In the genomic region with DNA sequence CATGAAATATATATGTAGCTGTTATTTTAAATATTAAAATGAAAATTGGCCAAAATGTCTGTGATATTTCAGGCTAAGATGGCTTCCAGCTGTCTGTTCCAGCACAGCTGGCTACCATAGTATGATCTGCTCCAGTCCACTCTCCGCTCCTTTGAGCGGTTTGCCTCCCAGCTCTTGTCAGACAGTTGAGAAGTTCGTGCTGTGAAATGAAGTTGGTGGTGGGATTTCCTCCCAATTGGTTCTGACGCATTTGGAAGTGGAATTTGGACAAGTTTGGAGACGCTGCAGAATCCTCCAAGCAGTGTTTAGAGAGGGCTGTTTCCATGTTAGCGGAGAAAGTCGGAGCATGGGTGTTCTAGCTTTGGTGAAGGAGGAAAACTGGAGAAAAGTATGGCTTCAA, we compare ENCODE assay signal across 14 mouse cellular contexts.
DNase-seq lines count a peak whose midpoint lies in the region; ATAC-seq and TF ChIP-seq lines count a peak whose summit lies in the region.
"Had no signal": no experiment of that assay in that cellular context is flagged by ENCODE, and none has a peak within 500 bp of the region (broad histone marks: within the 10 kb centered on the region; RNA-seq: fewer than 3 reads in every experiment).

No protein-coding gene starts in this region.

- no peaks in the 10 kb centered on the region for H3K27me3 ChIP-seq in heart, embryonic 16.5 days (ENCODE audit: control insufficient read depth, insufficient read depth, low read length)
- no peaks in the 10 kb centered on the region for H3K27me3 ChIP-seq in heart, embryonic 12.5 days (replicated peaks)
- no peaks in the 10 kb centered on the region for H3K27me3 ChIP-seq in lung, embryonic 15.5 days
- no peaks in the 10 kb centered on the region for H3K27me3 ChIP-seq in intestine, embryonic 14.5 days (replicated peaks; ENCODE audit: control insufficient read depth, insufficient read depth, low read length)
- H3K27me3 ChIP-seq in stomach, embryonic 15.5 days (replicated peaks) = no peaks in the 10 kb centered on the region
- no peaks in the 10 kb centered on the region for H3K27me3 ChIP-seq in forebrain, postnatal 0 days (ENCODE audit: insufficient read depth, low read length)
- H3K27me3 ChIP-seq: limb, embryonic 12.5 days had no signal

- H3K9ac ChIP-seq in heart, embryonic 16.5 days (ENCODE audit: low read length) = no peak overlapping the region
- H3K9ac ChIP-seq in heart, embryonic 12.5 days = no peak overlapping the region
- H3K9ac ChIP-seq in lung, embryonic 15.5 days = no peak overlapping the region
- no peak overlapping the region for H3K9ac ChIP-seq in intestine, embryonic 14.5 days (ENCODE audit: low read length)
- no peak overlapping the region for H3K9ac ChIP-seq in stomach, embryonic 15.5 days
- H3K9ac ChIP-seq in forebrain, postnatal 0 days = no peak overlapping the region
- H3K9ac ChIP-seq: hindbrain, embryonic 14.5 days; limb, embryonic 12.5 days had no signal

- peaks cover 7% of the 10 kb centered on the region; the same call in 1 of the 2 replicates for H3K4me1 ChIP-seq in heart, embryonic 16.5 days (ENCODE audit: control insufficient read depth, insufficient read depth, low read length)
- H3K4me1 ChIP-seq in heart, embryonic 12.5 days (replicated peaks) = peaks cover 20% of the 10 kb centered on the region
- no peaks in the 10 kb centered on the region; the same call in 1 of the 2 replicates for H3K4me1 ChIP-seq in lung, embryonic 15.5 days
- H3K4me1 ChIP-seq in intestine, embryonic 14.5 days (replicated peaks; ENCODE audit: control insufficient read depth, insufficient read depth, low read length) = peaks cover 18% of the 10 kb centered on the region
- H3K4me1 ChIP-seq in stomach, embryonic 15.5 days = peaks cover 19% of the 10 kb centered on the region; the same call in 1 of the 2 replicates
- H3K4me1 ChIP-seq in forebrain, postnatal 0 days (ENCODE audit: insufficient read depth) = no peaks in the 10 kb centered on the region
- H3K4me1 ChIP-seq: limb, embryonic 12.5 days; midbrain, embryonic 10.5 days had no signal

- TF ChIP-seq CTCF in forebrain, postnatal 0 days (IDR thresholded peaks at IDR 0.05; ENCODE audit: low read depth) = no peak

- no peaks in the 10 kb centered on the region for H3K9me3 ChIP-seq in heart, embryonic 16.5 days (replicated peaks; ENCODE audit: control insufficient read depth, low read length)
- H3K9me3 ChIP-seq in heart, embryonic 12.5 days (replicated peaks) = no peaks in the 10 kb centered on the region
- H3K9me3 ChIP-seq in lung, embryonic 15.5 days = no peaks in the 10 kb centered on the region
- no peaks in the 10 kb centered on the region for H3K9me3 ChIP-seq in intestine, embryonic 14.5 days (ENCODE audit: control insufficient read depth, low read length)
- H3K9me3 ChIP-seq in stomach, embryonic 15.5 days = no peaks in the 10 kb centered on the region
- no peaks in the 10 kb centered on the region for H3K9me3 ChIP-seq in forebrain, postnatal 0 days (ENCODE audit: low read length)
- H3K9me3 ChIP-seq: forebrain, embryonic 10.5 days; limb, embryonic 12.5 days; midbrain, embryonic 10.5 days had no signal

- no peak for ATAC-seq in heart, embryonic 16.5 days (replicated peaks; ENCODE audit: extremely low read depth, insufficient read depth, low FRiP score)
- ATAC-seq in heart, embryonic 12.5 days (ENCODE audit: insufficient number of reproducible peaks, low FRiP score) = no peak
- peak; percentile 75; the same call in 1 of the 2 replicates for ATAC-seq in lung, embryonic 15.5 days (ENCODE audit: borderline replicate concordance, extremely low read depth, low FRiP score, low TSS enrichment)
- ATAC-seq in intestine, embryonic 14.5 days (replicated peaks; ENCODE audit: low FRiP score, low TSS enrichment, low read depth) = peak; percentile 80; the same call in 1 of the 2 replicates
- ATAC-seq in stomach, embryonic 15.5 days (ENCODE audit: insufficient read depth, low FRiP score, low read depth) = peak; percentile 88
- ATAC-seq in forebrain, postnatal 0 days = no peak

- H3K36me3 ChIP-seq in heart, embryonic 16.5 days (ENCODE audit: control insufficient read depth, insufficient read depth) = no peaks in the 10 kb centered on the region
- peaks cover 16% of the 10 kb centered on the region for H3K36me3 ChIP-seq in heart, embryonic 12.5 days
- H3K36me3 ChIP-seq in lung, embryonic 15.5 days = no peaks in the 10 kb centered on the region
- H3K36me3 ChIP-seq in intestine, embryonic 14.5 days (ENCODE audit: control insufficient read depth, insufficient read depth, low read length) = peaks cover 10% of the 10 kb centered on the region; the same call in 1 of the 2 replicates
- H3K36me3 ChIP-seq in stomach, embryonic 15.5 days = no peaks in the 10 kb centered on the region
- H3K36me3 ChIP-seq in forebrain, postnatal 0 days (ENCODE audit: insufficient read depth) = no peaks in the 10 kb centered on the region

- no peak overlapping the region for H3K4me2 ChIP-seq in heart, embryonic 16.5 days (ENCODE audit: low read depth, low read length)
- H3K4me2 ChIP-seq in heart, embryonic 12.5 days = no peak overlapping the region
- 0 out of 2 replicates have a peak overlapping the region, but pooled peaks have one; percentile 1 for H3K4me2 ChIP-seq in lung, embryonic 15.5 days
- no peak overlapping the region for H3K4me2 ChIP-seq in intestine, embryonic 14.5 days (ENCODE audit: low read length)
- 0 out of 2 replicates have a peak overlapping the region, but pooled peaks have one; percentile 8 for H3K4me2 ChIP-seq in stomach, embryonic 15.5 days
- no peak overlapping the region for H3K4me2 ChIP-seq in forebrain, postnatal 0 days (ENCODE audit: low read depth)
- H3K4me2 ChIP-seq: hindbrain, embryonic 14.5 days; limb, embryonic 12.5 days had no signal

- no peak overlapping the region for H3K4me3 ChIP-seq in heart, embryonic 16.5 days (ENCODE audit: low read length)
- no peak overlapping the region for H3K4me3 ChIP-seq in heart, embryonic 12.5 days
- H3K4me3 ChIP-seq in lung, embryonic 15.5 days = no peak overlapping the region
- no peak overlapping the region for H3K4me3 ChIP-seq in intestine, embryonic 14.5 days (ENCODE audit: low read depth, low read length)
- H3K4me3 ChIP-seq in stomach, embryonic 15.5 days (replicated peaks) = no peak overlapping the region
- no peak overlapping the region for H3K4me3 ChIP-seq in forebrain, postnatal 0 days (ENCODE audit: low read depth, low read length)
- H3K4me3 ChIP-seq: forebrain, embryonic 10.5 days; limb, embryonic 12.5 days; midbrain, embryonic 10.5 days had no signal

- no peak for DNase-seq in lung, postnatal 25 days (ENCODE audit: low spot score)
- peak; percentile 73 for DNase-seq in intestine, embryonic 14.5 days (ENCODE audit: low spot score)
- DNase-seq in forebrain, postnatal 0 days = no peak
- DNase-seq in adrenal gland, postnatal 36 days = no peak
- DNase-seq: cerebellum, postnatal 14 days; right cerebral cortex, postnatal 4 days had no signal

- H3K27ac ChIP-seq in heart, embryonic 16.5 days (ENCODE audit: low read length) = peak overlapping the region; percentile 62
- no peak overlapping the region for H3K27ac ChIP-seq in heart, embryonic 12.5 days (ENCODE audit: poor library complexity, severe bottlenecking)
- H3K27ac ChIP-seq in lung, embryonic 15.5 days = peak overlapping the region; percentile 35; the same call in 1 of the 2 replicates
- peak overlapping the region; percentile 86 for H3K27ac ChIP-seq in intestine, embryonic 14.5 days (ENCODE audit: low read depth)
- H3K27ac ChIP-seq in stomach, embryonic 15.5 days = peak overlapping the region; percentile 90
- H3K27ac ChIP-seq in forebrain, postnatal 0 days (ENCODE audit: low read depth, low read length) = no peak overlapping the region
- H3K27ac ChIP-seq: forebrain, embryonic 10.5 days; hindbrain, embryonic 14.5 days; limb, embryonic 12.5 days; midbrain, embryonic 10.5 days had no signal

- WGBS in heart, embryonic 16.5 days = 75% methylated on average over 7 of the region's 7 CpGs
- 87% methylated on average over 7 of the region's 7 CpGs for WGBS in heart, embryonic 12.5 days
- 59% methylated on average over 7 of the region's 7 CpGs for WGBS in lung, embryonic 15.5 days
- WGBS in intestine, embryonic 14.5 days = 38% methylated on average over 7 of the region's 7 CpGs
- 40% methylated on average over 7 of the region's 7 CpGs for WGBS in stomach, embryonic 15.5 days
- 88% methylated on average over 7 of the region's 7 CpGs for WGBS in forebrain, postnatal 0 days

Comparison
In these comparisons a context has a peak if more than half of its experiments do, and no peak if none do; other contexts are left out.
1. H3K27ac ChIP-seq: peak in heart, embryonic 16.5 days (single experiment), lung, embryonic 15.5 days (single experiment), intestine, embryonic 14.5 days (single experiment) and stomach, embryonic 15.5 days (single experiment); none in heart, embryonic 12.5 days (single experiment) and forebrain, postnatal 0 days (single experiment).
2. ATAC-seq: peak in lung, embryonic 15.5 days (single experiment), intestine, embryonic 14.5 days (single experiment) and stomach, embryonic 15.5 days (single experiment); none in heart, embryonic 16.5 days (single experiment), heart, embryonic 12.5 days (single experiment) and forebrain, postnatal 0 days (single experiment).
3. H3K4me2 ChIP-seq: peak in lung, embryonic 15.5 days (single experiment) and stomach, embryonic 15.5 days (single experiment); none in heart, embryonic 16.5 days (single experiment), heart, embryonic 12.5 days (single experiment), intestine, embryonic 14.5 days (single experiment) and forebrain, postnatal 0 days (single experiment).